Comparison of ENCODE assay signal across 8 mouse cellular contexts in the genomic region with DNA sequence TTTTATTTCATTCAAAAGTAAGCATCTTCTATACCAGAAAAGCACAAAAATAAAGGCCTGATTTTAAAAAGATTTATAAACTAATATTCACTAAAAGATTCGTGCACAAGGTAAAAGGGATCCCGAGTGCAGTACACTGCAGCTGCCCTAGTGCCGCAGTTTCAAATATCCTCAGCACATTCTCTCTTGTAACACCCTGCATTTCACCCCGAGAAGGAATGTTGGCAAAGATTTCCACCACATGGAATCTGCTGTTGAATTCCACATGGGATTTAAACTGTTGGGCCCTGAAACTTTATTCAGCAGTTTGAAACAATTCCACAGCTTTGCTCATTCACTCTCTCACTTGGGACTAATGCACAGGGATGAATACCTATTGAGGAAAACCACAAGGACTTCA. TPM values are rescaled to one million over a fixed set of nuclear protein-coding genes. Genes with fewer than 3 reads are reported as not detected.
DNase-seq lines count a peak whose midpoint lies in the region; ATAC-seq lines count a peak whose summit lies in the region.

Gene Ogn (plus strand): TSS at position 333 of the 400 bp plus-strand sequence.

- 78% methylated on average over 4 of the region's 4 CpGs for WGBS in heart, embryonic 10.5 days
- WGBS in embryonic facial prominence, embryonic 12.5 days, result 24% methylated on average over 4 of the region's 4 CpGs
- 36% methylated on average over 4 of the region's 4 CpGs for WGBS in lung, embryonic 15.5 days

- H3K4me1 ChIP-seq in heart, embryonic 10.5 days, result no peaks in the 10 kb centered on the region
- 0 out of 2 replicates have a peak, but pooled peaks cover 3% of the 10 kb centered on the region for H3K4me1 ChIP-seq in embryonic facial prominence, embryonic 12.5 days
- no peaks in the 10 kb centered on the region for H3K4me1 ChIP-seq in lung, embryonic 15.5 days

- H3K27ac ChIP-seq in heart, embryonic 10.5 days, result no peak within 1 kb of the TSS
- peak within 1 kb of the TSS; percentile 83 for H3K27ac ChIP-seq in embryonic facial prominence, embryonic 12.5 days
- H3K27ac ChIP-seq in lung, embryonic 15.5 days, result peak within 1 kb of the TSS; percentile 70; the same call in 1 of the 2 replicates

- peak; percentile 72; the same call in 1 of the 2 replicates for ATAC-seq in embryonic facial prominence, embryonic 12.5 days (ENCODE audit: insufficient number of reproducible peaks, insufficient read depth, low FRiP score, low TSS enrichment)
- peak; percentile 55; the same call in 1 of the 2 replicates for ATAC-seq in lung, embryonic 15.5 days (ENCODE audit: borderline replicate concordance, extremely low read depth, low FRiP score, low TSS enrichment)
- no peak for ATAC-seq in inflammation-experienced regulatory T-cells, adult 6 months

- DNase-seq in heart, adult 11 months, result peak; percentile 97
- DNase-seq in heart, embryonic 10.5 days (ENCODE audit: low spot score), result no peak
- DNase-seq in heart, postnatal 14 days, result peak; percentile 23 to 56
- DNase-seq in testis, postnatal 14 days (ENCODE audit: low spot score), result no peak
- no peak for DNase-seq in frontal cortex, postnatal 36 days (ENCODE audit: low spot score in 2 of 2)

- intact Hi-C loops in heart, postnatal 14 days (cut with DNase I), result no loop called here

- peak within 1 kb of the TSS; percentile 35 for H3K4me2 ChIP-seq in embryonic facial prominence, embryonic 12.5 days (replicated peaks)
- peak within 1 kb of the TSS; percentile 39 for H3K4me2 ChIP-seq in lung, embryonic 15.5 days

- H3K27me3 ChIP-seq in heart, embryonic 10.5 days (ENCODE audit: insufficient read depth, poor library complexity, severe bottlenecking), result no peaks in the 10 kb centered on the region
- H3K27me3 ChIP-seq in embryonic facial prominence, embryonic 12.5 days, result no peaks in the 10 kb centered on the region
- no peaks in the 10 kb centered on the region for H3K27me3 ChIP-seq in lung, embryonic 15.5 days

- H3K9me3 ChIP-seq in heart, embryonic 10.5 days, result no peaks in the 10 kb centered on the region
- H3K9me3 ChIP-seq in embryonic facial prominence, embryonic 12.5 days, result no peaks in the 10 kb centered on the region
- H3K9me3 ChIP-seq in lung, embryonic 15.5 days, result no peaks in the 10 kb centered on the region

- H3K36me3 ChIP-seq in heart, embryonic 10.5 days, result no peaks in the 10 kb centered on the region
- H3K36me3 ChIP-seq in embryonic facial prominence, embryonic 12.5 days, result no peaks in the 10 kb centered on the region
- no peaks in the 10 kb centered on the region for H3K36me3 ChIP-seq in lung, embryonic 15.5 days

- H3K9ac ChIP-seq in embryonic facial prominence, embryonic 12.5 days, result no peak within 1 kb of the TSS
- H3K9ac ChIP-seq in lung, embryonic 15.5 days, result peak within 1 kb of the TSS; percentile 10; the same call in 1 of the 2 replicates

- H3K4me3 ChIP-seq in heart, embryonic 10.5 days, result no peak within 1 kb of the TSS
- H3K4me3 ChIP-seq in embryonic facial prominence, embryonic 12.5 days, result peak within 1 kb of the TSS; percentile 27
- H3K4me3 ChIP-seq in lung, embryonic 15.5 days, result peak within 1 kb of the TSS; percentile 29

RNA-seq across cellular contexts. Expression of gene Ogn, which starts in this region (rescaled TPM):
- polyA plus RNA-seq in heart, embryonic 10.5 days (2016; fragmentation: Nextera tagmentation; extraction: Ambion mirVana), result 1.3 and 2.1 TPM in 2 replicates
- 56.6 and 64.5 TPM in 2 replicates for polyA plus RNA-seq in embryonic facial prominence, embryonic 12.5 days (2016; fragmentation: Nextera tagmentation; extraction: Ambion mirVana)
- 10 to 100 TPM; 77.8 to 82.5 TPM for total RNA-seq in heart, postnatal 14 days (2021)
- 99.5 and 108 TPM in 2 replicates for polyA plus RNA-seq in lung, embryonic 15.5 days (2015; fragmentation: Nextera tagmentation; extraction: Ambion mirVana)
- polyA plus RNA-seq in inflammation-experienced regulatory T-cells, adult 6 months (2017; shearing (Covaris generic)), result under 1 TPM in 2 of 3 experiments, not detected in 1; 0.21 to 0.36 TPM

Comparison
In these comparisons a context has a peak if more than half of its experiments do, and no peak if none do; other contexts are left out.
1. RNA of gene Ogn (polyA plus RNA-seq): 99.5 to 108 TPM in lung, embryonic 15.5 days and 56.6 to 64.5 TPM in embryonic facial prominence, embryonic 12.5 days; 1.3 to 2.1 TPM in heart, embryonic 10.5 days and 0.21 to 0.36 TPM in inflammation-experienced regulatory T-cells, adult 6 months; every median in the first group is over 10 times any median in the second.
2. DNase-seq: peak in heart, adult 11 months (single experiment) and heart, postnatal 14 days (2 of 2); none in heart, embryonic 10.5 days (single experiment), testis, postnatal 14 days (single experiment) and frontal cortex, postnatal 36 days (0 of 2).